10 mouse cellular contexts compared by ENCODE assay signal in the genomic region with DNA sequence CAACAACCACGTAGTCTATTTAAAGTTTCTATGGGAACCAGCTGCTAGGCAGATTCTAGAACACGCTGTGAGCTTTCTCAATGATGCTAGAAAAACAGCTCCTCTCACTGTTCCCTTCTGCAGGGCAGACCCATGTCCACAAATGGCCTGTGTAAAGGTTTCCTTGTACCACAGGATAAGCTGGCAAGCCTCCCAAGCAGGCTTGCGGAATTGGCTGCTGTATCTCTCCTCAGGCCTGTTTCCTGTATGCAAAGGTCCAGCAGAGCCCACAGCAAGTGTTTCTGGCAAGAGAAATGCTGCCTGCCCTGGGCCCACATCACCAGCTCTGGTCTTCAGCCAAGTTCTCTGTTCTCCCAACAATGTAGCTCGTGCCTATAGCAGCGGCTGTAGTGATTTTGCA.
DNase-seq lines count a peak whose midpoint lies in the region; ATAC-seq lines count a peak whose summit lies in the region.
"Had no signal": no experiment of that assay in that cellular context is flagged by ENCODE, and none has a peak within 500 bp of the region (broad histone marks: within the 10 kb centered on the region; RNA-seq: fewer than 3 reads in every experiment).

No protein-coding gene starts in this region.

- H3K4me1 ChIP-seq in hindbrain, embryonic 13.5 days (replicated peaks), result peaks cover 32% of the 10 kb centered on the region
- H3K4me1 ChIP-seq in hindbrain, embryonic 11.5 days (replicated peaks; ENCODE audit: control insufficient read depth, insufficient read depth, low read length), result no peaks in the 10 kb centered on the region

- WGBS in hindbrain, embryonic 13.5 days, result 53% methylated on average over 5 of the region's 5 CpGs
- 89% methylated on average over 5 of the region's 5 CpGs for WGBS in hindbrain, embryonic 11.5 days

- DNase-seq in hindbrain, embryonic 11.5 days (ENCODE audit: low spot score), result no peak
- DNase-seq in cerebellum, postnatal 36 days, result peak; percentile 85 to 87
- peak; percentile 62 to 71 for DNase-seq in heart, adult 9 months (ENCODE audit: low spot score in 2 of 2)
- DNase-seq in kidney, postnatal 36 days, result peak; percentile 72 to 75
- peak; percentile 59 to 76 for DNase-seq in lung, adult 18-20 months
- DNase-seq in right cerebral cortex, postnatal 4 days, result peak; percentile 63
- no peak for DNase-seq in spleen, adult 18-20 months

- H3K36me3 ChIP-seq in hindbrain, embryonic 13.5 days, result 0 out of 2 replicates have a peak, but pooled peaks cover 4% of the 10 kb centered on the region
- no peaks in the 10 kb centered on the region for H3K36me3 ChIP-seq in hindbrain, embryonic 11.5 days (ENCODE audit: control insufficient read depth, insufficient read depth, low read length)

- H3K27ac ChIP-seq in hindbrain, embryonic 13.5 days, result peak overlapping the region; percentile 66
- no peak overlapping the region for H3K27ac ChIP-seq in hindbrain, embryonic 11.5 days (ENCODE audit: low read depth, low read length)

- no peak overlapping the region for H3K9ac ChIP-seq in hindbrain, embryonic 13.5 days
- no peak overlapping the region for H3K9ac ChIP-seq in hindbrain, embryonic 11.5 days (ENCODE audit: low read depth, low read length)

- no peaks in the 10 kb centered on the region for H3K9me3 ChIP-seq in hindbrain, embryonic 13.5 days
- H3K9me3 ChIP-seq in hindbrain, embryonic 11.5 days (ENCODE audit: control insufficient read depth, low read length), result no peaks in the 10 kb centered on the region

- H3K27me3 ChIP-seq in hindbrain, embryonic 13.5 days, result no peaks in the 10 kb centered on the region
- no peaks in the 10 kb centered on the region for H3K27me3 ChIP-seq in hindbrain, embryonic 11.5 days (ENCODE audit: control insufficient read depth, insufficient read depth, low read length)
- H3K27me3 ChIP-seq: CH12.LX had no signal

- peak; percentile 80 for ATAC-seq in hindbrain, embryonic 13.5 days (ENCODE audit: low FRiP score)
- no peak for ATAC-seq in hindbrain, embryonic 11.5 days (ENCODE audit: low FRiP score)

- H3K4me3 ChIP-seq in hindbrain, embryonic 13.5 days, result no peak overlapping the region
- H3K4me3 ChIP-seq in hindbrain, embryonic 11.5 days (ENCODE audit: low read depth, low read length), result no peak overlapping the region
- H3K4me3 ChIP-seq: myocyte had no signal

- H3K4me2 ChIP-seq in hindbrain, embryonic 13.5 days, result no peak overlapping the region
- H3K4me2 ChIP-seq in hindbrain, embryonic 11.5 days (replicated peaks; ENCODE audit: low read depth, low read length), result no peak overlapping the region

Comparison
In these comparisons a context has a peak if more than half of its experiments do, and no peak if none do; other contexts are left out.
1. DNase-seq: peak in cerebellum, postnatal 36 days (2 of 2), heart, adult 9 months (2 of 2), kidney, postnatal 36 days (2 of 2), lung, adult 18-20 months (2 of 2) and right cerebral cortex, postnatal 4 days (single experiment); none in hindbrain, embryonic 11.5 days (single experiment) and spleen, adult 18-20 months (0 of 2).